Mouse (Mus musculus) small intestine, adult 2 months (tissue): ENCODE results near the gene Gm20662.

Source experiments
- CTCF ChIP-seq: fragments of 200-500 bp; IDR thresholded peaks from 2 replicates; pipeline ENCODE4 v1.5.1; 2012; ENCODE audit warnings: low read depth, mild to moderate bottlenecking, control low read depth, inconsistent platforms, low read length, moderate library complexity, mixed read lengths; ENCODE audit not compliant: insufficient replicate concordance, insufficient read length; ENCODE audit errors: extremely low read depth
- POLR2A ChIP-seq: fragments of 200-500 bp; IDR thresholded peaks from 2 replicates; pipeline ENCODE4 v1.6.1; 2012; ENCODE audit warnings: low read depth, mild to moderate bottlenecking, control low read depth, inconsistent platforms, low read length, moderate library complexity

- TF ChIP-seq CTCF (no peak), POLR2A (no peak)
Measured at GRCm38 (mm10) chr9:108069529-108069928, 73.4 kb downstream of the Gm20662 start.
